Mouse (Mus musculus): ENCODE measurements around the gene Anapc15-ps. TPM values are rescaled to one million over a fixed set of nuclear protein-coding genes. Genes with fewer than 3 reads are reported as not detected.
"Not testable (repeated sequence)": the region's sequence is repeated elsewhere in the genome, so short reads cannot be mapped to it uniquely, and the experiment has no call there.

The Anapc15-ps gene
- polyA plus RNA-seq, 1 experiment = 0.37 TPM

DNA sequence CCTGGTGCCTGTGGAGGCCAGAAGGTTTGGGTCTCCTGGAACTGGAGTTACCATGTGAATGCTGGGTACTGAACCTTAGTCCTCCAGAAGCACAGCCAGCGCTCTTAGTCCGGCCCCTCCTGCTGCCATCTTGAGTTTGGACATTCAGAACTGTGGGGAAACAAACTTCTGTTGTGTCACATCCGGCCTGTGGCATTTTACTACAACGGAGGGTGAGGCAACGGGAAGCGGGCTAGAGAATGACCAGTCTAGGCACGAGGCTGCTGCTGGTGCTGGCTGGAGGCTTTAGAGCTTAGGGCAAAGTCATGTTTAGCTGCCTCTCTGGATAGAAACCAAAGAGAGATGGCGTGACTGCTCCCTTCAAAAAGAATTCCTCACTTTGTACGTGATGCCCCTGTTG lies 39.0 kb downstream of the Anapc15-ps start:
- no peak overlapping the region for H3K4me3 ChIP-seq
- no peaks in the 10 kb centered on the region for H3K79me2 ChIP-seq (ENCODE audit: control insufficient read depth, insufficient read depth)
- H3K36me3 ChIP-seq (ENCODE audit: control insufficient read depth, insufficient read depth) = no peaks in the 10 kb centered on the region
- no peak for TF ChIP-seq REST (IDR thresholded peaks at IDR 0.05; ENCODE audit: insufficient read depth, insufficient read length)
- TF ChIP-seq POLR2AphosphoS2 (IDR thresholded peaks at IDR 0.05; ENCODE audit: insufficient read length, low read depth) = no peak
- TF ChIP-seq MYOD1 (IDR thresholded peaks at IDR 0.05; ENCODE audit: control insufficient read depth in 1 of 3, insufficient read length in 2 of 3, low read depth in 2 of 3) = no peak
- no peak for TF ChIP-seq E2F4 (IDR thresholded peaks at IDR 0.05; ENCODE audit: insufficient read depth)
- no peak for TF ChIP-seq USF1 (IDR thresholded peaks at IDR 0.05; ENCODE audit: low read depth)
- TF ChIP-seq MYOG (IDR thresholded peaks at IDR 0.05; ENCODE audit: control insufficient read depth in 1 of 3, insufficient read depth in 1 of 3, insufficient read length in 2 of 3, low read depth in 2 of 3) = no peak
- TF ChIP-seq TCF12 (IDR thresholded peaks at IDR 0.05; ENCODE audit: insufficient read depth, poor library complexity, severe bottlenecking) = no peak
- no peak for TF ChIP-seq MAX (IDR thresholded peaks at IDR 0.05; ENCODE audit: low read depth)
- TF ChIP-seq TCF3 (IDR thresholded peaks at IDR 0.05; ENCODE audit: insufficient read length, low read depth) = no peak
- TF ChIP-seq POLR2A (IDR thresholded peaks at IDR 0.05; ENCODE audit: insufficient read length, low read depth) = no peak
- TF ChIP-seq CEBPB (IDR thresholded peaks at IDR 0.05; ENCODE audit: insufficient read depth, poor library complexity, severe bottlenecking) = no peak
- TF ChIP-seq SRF (IDR thresholded peaks at IDR 0.05; ENCODE audit: control insufficient read depth, insufficient read length, low read depth) = no peak
- H3K27me3 ChIP-seq (ENCODE audit: control insufficient read depth, insufficient read depth, insufficient read length) = no peaks in the 10 kb centered on the region
- no peak overlapping the region for H3ac ChIP-seq (ENCODE audit: control insufficient read depth, insufficient read length)
- no peak overlapping the region for H3K4me2 ChIP-seq (ENCODE audit: low read depth)

DNA sequence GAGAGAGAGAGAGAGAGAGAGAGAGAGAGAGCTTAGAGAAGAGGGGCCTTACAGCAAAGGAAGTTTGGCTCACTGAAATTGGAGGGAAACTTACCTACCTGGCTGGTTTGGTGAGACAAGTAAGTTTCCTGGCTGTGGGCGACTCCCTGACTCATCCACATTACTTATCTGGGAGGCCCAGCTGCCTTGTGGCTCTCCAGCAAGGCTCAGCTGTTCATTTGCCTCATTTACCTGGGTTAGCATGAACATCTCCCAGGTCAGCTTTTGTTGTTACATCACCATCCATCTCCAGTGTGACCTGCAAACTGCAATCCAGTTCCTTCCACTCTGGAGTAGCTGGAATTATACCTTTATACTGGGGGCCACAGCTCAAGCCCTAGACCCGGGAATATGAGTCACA lies 41.7 kb downstream of the Anapc15-ps start:
- Histone ChIP-seq H3K4me2 (ENCODE audit: low read depth) (no peak overlapping the region), H3ac (ENCODE audit: control insufficient read depth, insufficient read length) (no peak overlapping the region), H3K79me2 (ENCODE audit: control insufficient read depth, insufficient read depth) (no peaks in the 10 kb centered on the region), H3K4me3 (no peak overlapping the region), H3K36me3 (ENCODE audit: control insufficient read depth, insufficient read depth) (no peaks in the 10 kb centered on the region), H3K27me3 (ENCODE audit: control insufficient read depth, insufficient read depth, insufficient read length) (no peaks in the 10 kb centered on the region)
- TF ChIP-seq POLR2AphosphoS2 (IDR thresholded peaks at IDR 0.05; ENCODE audit: insufficient read length, low read depth) (no peak), CEBPB (IDR thresholded peaks at IDR 0.05; ENCODE audit: insufficient read depth, poor library complexity, severe bottlenecking) (no peak), SRF (IDR thresholded peaks at IDR 0.05; ENCODE audit: control insufficient read depth, insufficient read length, low read depth) (no peak), MYOD1 (IDR thresholded peaks at IDR 0.05; ENCODE audit: control insufficient read depth in 1 of 3, insufficient read length in 2 of 3, low read depth in 2 of 3) (peak in 2 of 3 experiments; percentile 64 to 87), TCF3 (IDR thresholded peaks at IDR 0.05; ENCODE audit: insufficient read length, low read depth) (no peak), MYOG (IDR thresholded peaks at IDR 0.05; ENCODE audit: control insufficient read depth in 1 of 3, insufficient read depth in 1 of 3, insufficient read length in 2 of 3, low read depth in 2 of 3) (peak in 1 of 3 experiments; percentile 63)

- H3K4me2 ChIP-seq (ENCODE audit: low read depth) = peak overlapping the region; percentile 67
Measured at GRCm38 (mm10) chr10:95630726-95631345, 42.4 kb downstream of the Anapc15-ps start.

DNA sequence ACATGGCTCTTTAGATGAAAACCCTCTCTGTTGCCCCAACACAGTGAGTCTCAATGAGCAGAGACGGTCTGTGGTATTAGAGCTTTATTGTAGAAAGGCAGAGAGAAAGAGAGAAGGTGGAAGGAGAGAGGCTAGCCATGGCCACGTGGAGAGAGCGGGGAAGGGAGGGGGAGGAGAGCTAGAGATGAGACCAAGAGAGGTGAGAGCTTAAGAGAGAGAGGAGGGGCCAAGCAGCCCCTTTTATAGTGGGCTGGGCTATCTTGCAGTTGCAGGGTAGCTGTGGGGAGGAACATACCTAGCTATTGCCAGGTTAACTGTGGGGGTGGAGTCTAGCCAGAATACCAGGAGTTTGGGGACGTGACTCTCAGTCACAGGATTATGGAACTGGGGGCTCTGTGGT lies 43.1 kb downstream of the Anapc15-ps start:
- not testable (repeated sequence) for H3K4me3 ChIP-seq; H3K36me3 ChIP-seq (ENCODE audit: control insufficient read depth, insufficient read depth); H3ac ChIP-seq (ENCODE audit: control insufficient read depth, insufficient read length); H3K27me3 ChIP-seq (ENCODE audit: control insufficient read depth, insufficient read depth, insufficient read length); H3K79me2 ChIP-seq (ENCODE audit: control insufficient read depth, insufficient read depth)
- peak overlapping the region; percentile 67 for H3K4me2 ChIP-seq (ENCODE audit: low read depth)

More at GRCm38 (mm10) chr10:95630726-95631345, 42.4 kb downstream of the Anapc15-ps start:
- Histone ChIP-seq H3K79me2 (ENCODE audit: control insufficient read depth, insufficient read depth) (no peaks in the 10 kb centered on the region), H3K27me3 (ENCODE audit: control insufficient read depth, insufficient read depth, insufficient read length) (no peaks in the 10 kb centered on the region), H3ac (ENCODE audit: control insufficient read depth, insufficient read length) (no peak overlapping the region), H3K4me3 (no peak overlapping the region), H3K36me3 (ENCODE audit: control insufficient read depth, insufficient read depth) (no peaks in the 10 kb centered on the region)
- TF ChIP-seq E2F4 (IDR thresholded peaks at IDR 0.05; ENCODE audit: insufficient read depth) (no peak), SRF (IDR thresholded peaks at IDR 0.05; ENCODE audit: control insufficient read depth, insufficient read length, low read depth) (no peak), CEBPB (IDR thresholded peaks at IDR 0.05; ENCODE audit: insufficient read depth, poor library complexity, severe bottlenecking) (no peak), MYOG (IDR thresholded peaks at IDR 0.05; ENCODE audit: control insufficient read depth in 1 of 3, insufficient read depth in 1 of 3, insufficient read length in 2 of 3, low read depth in 2 of 3) (no peak)

- Histone ChIP-seq H3K36me3 (ENCODE audit: control insufficient read depth, insufficient read depth) (no peaks in the 10 kb centered on the region), H3K4me3 (no peak overlapping the region), H3K4me2 (ENCODE audit: low read depth) (no peak overlapping the region), H3ac (ENCODE audit: control insufficient read depth, insufficient read length) (no peak overlapping the region), H3K79me2 (ENCODE audit: control insufficient read depth, insufficient read depth) (no peaks in the 10 kb centered on the region), H3K27me3 (ENCODE audit: control insufficient read depth, insufficient read depth, insufficient read length) (no peaks in the 10 kb centered on the region)
- peak; percentile 83 for TF ChIP-seq USF1 (IDR thresholded peaks at IDR 0.05; ENCODE audit: low read depth)
- TF ChIP-seq CEBPB (IDR thresholded peaks at IDR 0.05; ENCODE audit: insufficient read depth, poor library complexity, severe bottlenecking) = no peak
Measured at GRCm38 (mm10) chr10:95628338-95628737, 44.9 kb downstream of the Anapc15-ps start.

GRCm38 (mm10) chr10:95627381-95627780 lies 45.9 kb downstream of the Anapc15-ps start:
- Histone ChIP-seq H3K4me2 (ENCODE audit: low read depth) (no peak overlapping the region), H3K36me3 (ENCODE audit: control insufficient read depth, insufficient read depth) (no peaks in the 10 kb centered on the region), H3K27me3 (ENCODE audit: control insufficient read depth, insufficient read depth, insufficient read length) (no peaks in the 10 kb centered on the region), H3ac (ENCODE audit: control insufficient read depth, insufficient read length) (no peak overlapping the region), H3K4me3 (no peak overlapping the region), H3K79me2 (ENCODE audit: control insufficient read depth, insufficient read depth) (no peaks in the 10 kb centered on the region)
- no peak for TF ChIP-seq SRF (IDR thresholded peaks at IDR 0.05; ENCODE audit: control insufficient read depth, insufficient read length, low read depth)
- no peak for TF ChIP-seq MYOD1 (IDR thresholded peaks at IDR 0.05; ENCODE audit: control insufficient read depth in 1 of 3, insufficient read length in 2 of 3, low read depth in 2 of 3)
- TF ChIP-seq TCF3 (IDR thresholded peaks at IDR 0.05; ENCODE audit: insufficient read length, low read depth) = no peak
- TF ChIP-seq E2F4 (IDR thresholded peaks at IDR 0.05; ENCODE audit: insufficient read depth) = no peak
- no peak for TF ChIP-seq MAX (IDR thresholded peaks at IDR 0.05; ENCODE audit: low read depth)
- TF ChIP-seq POLR2AphosphoS2 (IDR thresholded peaks at IDR 0.05; ENCODE audit: insufficient read length, low read depth) = no peak
- no peak for TF ChIP-seq USF1 (IDR thresholded peaks at IDR 0.05; ENCODE audit: low read depth)
- TF ChIP-seq MYOG (IDR thresholded peaks at IDR 0.05; ENCODE audit: control insufficient read depth in 1 of 3, insufficient read depth in 1 of 3, insufficient read length in 2 of 3, low read depth in 2 of 3) = no peak
- no peak for TF ChIP-seq TCF12 (IDR thresholded peaks at IDR 0.05; ENCODE audit: insufficient read depth, poor library complexity, severe bottlenecking)
- no peak for TF ChIP-seq CEBPB (IDR thresholded peaks at IDR 0.05; ENCODE audit: insufficient read depth, poor library complexity, severe bottlenecking)
- no peak for TF ChIP-seq REST (IDR thresholded peaks at IDR 0.05; ENCODE audit: insufficient read depth, insufficient read length)
- no peak for TF ChIP-seq POLR2A (IDR thresholded peaks at IDR 0.05; ENCODE audit: insufficient read length, low read depth)

Measured in myocyte (in vitro differentiated cells).